Mouse (Mus musculus) liver, embryonic 13.5 days (tissue): ENCODE results near the gene Shtn1. TPM values are rescaled to one million over a fixed set of nuclear protein-coding genes. Genes with fewer than 3 reads are reported as not detected.

Experiments
- polyA plus RNA-seq: library from polyadenylated mRNA; unstranded; fragments of >200 nt; fragmentation: Nextera tagmentation; extraction: Ambion mirVana; gene quantifications from 2 replicates; pipeline ENCODE4 v1.2.1, GENCODE M21; 2015

Shtn1 gene
- polyA plus RNA-seq, 1 experiment from 2014 or later: 0.45 TPM

Other genes with a start within 250 kb of the Shtn1 start
- 0.06 and 0.08 TPM in 2 replicates for gene Eno4, start 132.7 kb downstream of the Shtn1 start, polyA plus RNA-seq
- gene Hspa12a, start 132.4 kb downstream of the Shtn1 start, polyA plus RNA-seq: 0.46 and 0.53 TPM in 2 replicates
- not detected in 2 replicates for gene Vax1, start 94.0 kb upstream of the Shtn1 start, polyA plus RNA-seq
- not detected in 2 replicates for gene Kcnk18, start 143.1 kb upstream of the Shtn1 start, polyA plus RNA-seq
- gene Slc18a2, start 184.8 kb upstream of the Shtn1 start, polyA plus RNA-seq: 3.4 and 4.3 TPM in 2 replicates
- 14.4 and 21.8 TPM in 2 replicates for gene Rps12-ps3, start 246.2 kb upstream of the Shtn1 start, polyA plus RNA-seq